Mouse (Mus musculus): Measurements from ENCODE around the gene Iqsec3. TPM values are rescaled to one million over a fixed set of nuclear protein-coding genes. Genes with fewer than 3 reads are reported as not detected.

The Iqsec3 gene
- 1 to 10 TPM; 4.5 to 7.8 TPM for total RNA-seq (2021)
- long read RNA-seq, experiment 1, partial matches to known transcripts, result 2 of 10 reads
- long read RNA-seq, experiment 1, other reads (novel, unspliced or antisense), result 8 of 10 reads
- long read RNA-seq, experiment 2, partial matches to known transcripts, result 2 of 4 reads
- long read RNA-seq, experiment 2, other reads (novel, unspliced or antisense), result 2 of 4 reads

DNA sequence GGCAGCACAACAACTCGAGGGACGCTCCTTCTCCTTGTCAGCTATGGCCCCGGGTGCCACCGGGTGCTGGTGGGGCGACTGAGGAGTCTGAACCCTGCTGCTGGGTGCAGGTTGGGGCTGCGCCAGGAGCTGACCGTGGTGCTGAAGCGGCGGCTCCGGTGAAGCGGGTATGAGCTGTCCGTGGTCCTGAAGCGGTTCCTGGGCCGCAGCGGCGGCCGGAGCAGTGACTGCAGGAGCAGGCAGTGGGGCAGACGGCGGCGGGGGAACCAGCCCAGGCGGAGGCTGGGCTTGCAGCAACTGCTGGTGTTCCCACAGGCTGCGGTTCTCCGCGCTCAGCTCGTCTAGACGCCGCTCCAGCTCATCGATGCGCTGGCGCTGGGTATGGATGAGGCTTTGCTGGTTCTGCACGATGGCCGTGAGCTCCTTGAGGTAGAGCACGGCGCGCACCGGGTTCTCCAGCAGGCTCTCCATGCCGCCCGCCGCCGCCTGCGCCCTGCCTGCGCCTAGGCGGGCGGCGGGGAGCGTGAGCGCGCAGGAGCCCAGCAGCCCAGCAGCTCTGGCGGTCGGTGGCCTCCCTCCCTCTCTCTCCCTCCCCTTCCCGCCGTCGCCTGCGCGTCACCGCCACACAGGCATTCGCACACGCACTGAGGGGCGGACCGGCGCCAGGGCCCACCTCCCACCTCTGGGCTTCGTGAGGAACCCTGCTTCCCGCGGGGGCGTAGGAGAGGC lies at the start of gene Iqsec3:
TSS of gene Iqsec3 (minus strand) at position 586 of the 729 bp plus-strand sequence.
- DNase-seq, result peak; percentile 99

DNA sequence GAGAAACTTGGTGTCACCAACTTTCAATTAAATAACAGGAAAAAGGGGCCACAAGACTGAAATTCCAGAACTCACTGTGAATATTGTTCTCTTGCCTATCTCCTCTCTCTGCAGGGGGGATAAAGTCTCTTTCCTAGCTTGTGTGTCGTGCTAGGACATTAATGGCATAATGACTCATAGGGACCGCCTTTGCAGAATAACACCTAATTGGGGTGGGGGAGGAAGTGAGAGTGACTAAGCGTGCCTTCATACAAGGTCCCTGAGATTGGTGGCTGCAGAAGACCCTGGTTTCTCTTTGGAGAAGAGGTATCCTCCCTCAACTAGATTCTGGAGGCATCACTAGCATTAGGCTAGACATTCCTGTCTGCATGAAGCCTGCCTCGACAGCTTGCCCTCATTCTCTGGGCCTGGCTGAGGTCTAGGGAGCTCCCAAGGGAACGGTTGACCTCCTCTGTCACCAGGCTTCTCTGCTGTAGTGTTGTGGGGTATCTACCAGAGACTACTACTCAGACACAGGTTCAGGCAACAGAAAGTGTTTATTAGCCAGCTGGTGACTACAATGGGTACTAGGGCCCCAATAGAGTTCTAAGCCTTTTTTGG lies 48.7 kb upstream of the Iqsec3 start:
- DNase-seq, result no peak

DNA sequence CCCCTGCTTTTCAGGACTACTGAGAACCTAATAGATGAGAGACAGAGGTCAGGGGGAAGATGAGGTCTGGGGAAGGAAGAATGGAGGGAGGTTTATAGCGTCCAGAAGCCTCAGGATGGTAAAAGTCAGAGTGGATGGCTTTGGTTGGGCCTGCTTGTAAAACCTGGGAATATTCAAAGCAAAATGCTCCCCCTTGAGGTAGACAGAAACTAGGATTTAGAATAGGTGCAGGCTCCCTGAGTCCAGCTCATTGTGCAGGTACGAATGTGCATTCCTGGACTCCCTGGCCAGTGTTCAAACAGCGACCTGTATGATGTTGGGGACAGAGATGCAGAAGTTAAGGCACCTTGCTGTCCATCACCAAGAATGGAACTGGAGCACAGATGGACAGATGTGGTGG lies 47.6 kb upstream of the Iqsec3 start:
- DNase-seq, result no peak

DNA sequence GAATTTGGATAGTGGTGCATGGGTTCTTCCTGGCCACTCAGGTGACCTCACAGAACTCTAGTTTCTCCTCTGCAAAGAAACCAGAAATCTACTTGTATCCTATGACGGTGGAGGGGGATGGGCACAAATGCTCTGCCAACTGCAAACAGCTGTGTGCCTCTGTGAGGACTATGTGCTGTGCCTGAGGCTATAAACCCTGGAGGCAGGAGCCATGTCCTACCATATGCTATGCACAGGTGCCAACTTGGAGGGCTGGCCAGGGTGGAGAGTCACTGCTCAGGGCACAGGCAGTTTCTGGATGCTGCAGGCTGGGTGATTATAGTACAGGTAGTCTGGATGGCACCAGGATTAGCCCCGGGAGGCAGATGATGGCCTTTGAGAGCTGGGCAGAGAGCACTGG lies 46.4 kb upstream of the Iqsec3 start:
- DNase-seq, result no peak

DNA sequence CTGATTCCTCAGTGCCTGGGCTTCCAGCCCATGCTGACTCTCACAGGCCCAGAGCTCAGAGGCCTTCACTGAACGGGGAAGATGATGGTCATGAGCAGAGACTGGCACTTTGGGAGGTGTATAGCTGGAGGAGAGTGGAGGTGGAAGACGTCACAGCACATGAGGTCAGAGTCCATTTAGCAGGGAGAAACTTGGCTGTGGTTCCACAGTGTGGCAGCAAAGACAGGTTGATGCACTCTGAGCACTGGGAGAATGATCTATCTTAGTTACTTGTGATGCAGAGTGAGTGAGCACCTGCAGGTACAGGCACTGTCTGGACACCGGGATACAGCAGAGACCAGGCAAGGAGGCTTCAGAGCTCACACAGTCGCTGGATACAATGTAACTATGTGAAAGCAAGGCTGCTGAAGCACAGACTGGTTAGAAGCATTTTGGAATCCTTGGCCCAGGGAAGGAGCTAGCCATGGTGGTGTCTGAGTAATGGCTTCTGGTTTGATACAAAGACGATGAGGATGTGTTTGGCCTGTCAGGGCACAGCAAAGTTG lies 45.9 kb upstream of the Iqsec3 start:
- DNase-seq, result no peak

DNA sequence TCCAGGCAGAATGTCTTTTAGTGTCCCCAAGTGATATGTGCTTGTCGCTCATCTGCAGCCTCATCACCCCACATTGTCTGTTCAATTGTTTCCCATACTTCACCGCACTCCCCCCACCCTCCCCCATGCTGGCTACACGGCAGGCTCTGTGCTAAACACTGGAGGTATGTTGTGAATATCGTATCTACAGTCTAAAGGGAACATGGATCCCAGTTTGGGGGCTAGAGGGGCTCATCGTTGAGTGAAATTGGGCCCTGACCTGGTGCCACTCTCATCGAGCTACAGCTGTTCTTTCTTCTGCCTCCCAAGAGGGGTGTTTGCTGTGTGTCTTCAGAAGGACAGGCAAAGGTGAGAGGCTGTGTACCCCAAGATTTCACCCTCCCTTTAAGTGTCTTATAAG lies 44.2 kb upstream of the Iqsec3 start:
- no peak for DNase-seq

DNA sequence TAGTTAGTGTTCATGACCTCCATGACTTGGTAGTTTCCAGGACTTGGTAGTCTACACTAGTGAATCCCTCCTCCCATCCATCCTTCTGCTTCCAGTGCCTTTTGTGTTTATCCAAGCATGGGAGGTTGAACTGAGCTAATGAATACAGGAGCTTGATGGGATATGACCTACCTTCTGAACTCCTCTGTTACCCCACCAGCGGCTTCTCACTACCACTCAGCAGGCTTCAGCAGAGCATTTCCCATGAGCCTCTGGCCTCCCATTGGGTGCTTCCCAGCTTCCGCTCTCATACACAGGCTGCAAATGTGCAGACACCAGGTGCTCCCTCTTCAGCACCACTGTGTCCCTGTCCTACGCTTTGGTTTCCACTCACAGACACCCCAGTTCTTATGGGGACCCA lies 36.9 kb upstream of the Iqsec3 start:
- no peak for DNase-seq

DNA sequence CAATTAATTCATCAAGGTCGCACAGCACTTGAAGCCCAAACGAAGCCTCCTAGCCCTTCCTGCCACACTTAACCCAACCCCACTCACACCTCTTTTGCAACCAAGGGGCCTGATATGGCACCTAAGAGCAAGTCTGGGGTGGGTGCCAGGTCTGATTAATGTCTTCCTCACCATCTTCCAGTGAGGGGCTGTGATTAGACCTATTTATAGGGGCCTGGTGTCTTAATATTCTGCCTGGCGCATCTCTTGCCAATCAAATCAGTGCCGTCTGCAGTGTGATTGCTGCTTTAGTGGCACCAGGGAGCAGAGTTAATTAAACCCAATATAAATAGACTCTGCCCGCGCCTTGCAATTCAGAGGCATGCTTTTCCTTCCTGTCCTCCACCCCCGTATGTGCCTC lies 36.4 kb upstream of the Iqsec3 start:
- no peak for DNase-seq

DNA sequence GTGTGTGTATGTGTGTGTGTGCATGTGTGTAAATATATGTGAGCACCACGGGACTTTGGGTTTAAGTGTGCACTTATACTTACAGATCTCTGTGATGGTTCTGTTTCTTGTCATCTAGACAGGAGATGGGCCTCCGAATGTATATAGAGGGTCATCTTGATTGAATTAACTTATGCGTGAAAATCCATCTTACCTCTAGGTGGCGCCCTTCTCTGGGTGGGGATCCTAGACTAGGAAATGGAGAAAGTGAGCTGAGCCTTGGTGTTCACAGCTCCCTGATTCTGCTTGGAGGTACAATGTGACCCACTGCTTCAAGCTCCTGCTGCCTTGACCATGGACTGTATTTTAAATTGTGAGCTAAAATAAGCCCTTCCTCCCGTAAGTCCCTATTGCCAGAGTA lies 34.8 kb upstream of the Iqsec3 start:
- DNase-seq, result no peak

DNA sequence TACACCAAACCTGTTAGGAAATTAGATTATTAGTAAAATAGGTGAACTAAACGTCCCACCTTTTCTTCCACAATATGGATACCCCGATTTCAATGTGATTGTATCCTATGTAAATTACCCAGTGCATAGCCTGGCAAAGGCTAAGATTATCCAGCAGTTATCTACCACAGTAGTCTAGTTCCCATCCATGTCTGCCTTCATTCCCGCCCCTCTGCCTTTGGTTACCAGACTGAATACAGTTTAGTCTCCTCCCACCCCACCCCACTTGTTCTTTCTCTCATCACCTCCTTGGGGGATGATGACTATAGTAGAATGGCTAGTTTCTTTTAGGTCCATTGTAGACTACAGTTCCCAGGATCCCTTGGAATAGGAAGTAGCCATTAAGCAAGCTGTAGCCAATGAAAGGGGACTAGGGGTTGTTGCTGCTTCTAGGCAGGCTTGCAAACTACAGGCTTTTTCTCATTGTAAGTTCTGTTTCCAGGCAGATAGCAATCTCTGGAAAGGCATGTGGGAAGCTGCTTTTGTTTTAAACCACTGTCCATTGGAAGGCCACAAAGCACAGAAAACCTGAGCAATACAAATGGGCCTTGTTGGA lies 27.7 kb upstream of the Iqsec3 start:
- DNase-seq, result no peak

DNA sequence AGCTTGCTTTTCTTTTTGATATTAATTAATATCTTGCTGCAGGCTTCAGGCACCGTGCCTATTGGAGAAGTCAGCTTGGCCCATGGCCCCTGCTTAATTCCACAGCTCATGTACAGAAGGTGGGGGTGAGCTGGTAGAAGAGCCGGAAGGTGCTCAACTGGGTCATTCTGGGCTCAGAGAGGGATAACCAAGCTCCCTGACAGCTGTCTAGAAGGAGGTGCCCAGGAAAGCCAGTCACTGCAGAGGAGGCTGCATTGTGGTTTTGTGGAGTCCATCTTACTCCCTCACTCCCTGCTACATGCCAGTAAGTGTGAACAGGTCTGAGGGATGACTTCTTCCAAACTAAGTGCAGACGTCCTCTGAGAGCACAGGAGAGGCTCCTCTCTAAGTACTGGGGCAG lies 26.4 kb upstream of the Iqsec3 start:
- DNase-seq, result no peak

DNA sequence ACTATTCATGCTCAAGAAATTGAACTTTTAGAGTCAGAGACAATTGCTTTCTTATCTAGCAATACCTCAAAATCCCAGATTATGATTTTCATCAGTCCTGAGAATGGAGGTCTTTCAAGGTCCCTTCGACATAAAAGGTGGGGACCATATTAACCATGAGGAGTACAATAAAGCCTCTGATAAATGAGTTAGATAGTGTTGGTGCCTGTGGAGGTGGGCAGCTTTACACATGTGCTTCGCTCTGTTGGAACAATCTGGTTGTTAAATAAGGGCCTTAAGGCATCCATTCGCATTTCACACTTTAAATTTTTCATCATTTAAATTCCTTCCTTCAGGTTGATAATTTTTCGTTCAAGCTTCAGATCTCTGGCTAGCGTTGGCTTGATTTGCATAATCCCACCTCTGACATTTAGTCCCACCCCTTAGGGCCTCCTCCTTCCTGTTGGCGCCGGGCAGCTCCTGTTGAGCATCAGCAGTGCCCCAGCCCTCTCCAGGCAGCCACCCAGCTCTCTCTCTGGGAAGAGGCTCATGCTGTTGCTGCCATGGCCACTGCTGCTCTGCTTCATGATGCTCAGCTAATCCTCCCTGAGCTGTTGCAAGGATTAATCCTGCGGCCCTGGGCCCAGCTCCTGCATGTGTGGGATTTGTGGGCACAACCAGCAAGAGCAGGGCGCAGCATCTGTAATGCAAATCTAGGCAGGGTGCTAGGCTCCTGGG lies 25.5 kb upstream of the Iqsec3 start:
- no peak for DNase-seq

DNA sequence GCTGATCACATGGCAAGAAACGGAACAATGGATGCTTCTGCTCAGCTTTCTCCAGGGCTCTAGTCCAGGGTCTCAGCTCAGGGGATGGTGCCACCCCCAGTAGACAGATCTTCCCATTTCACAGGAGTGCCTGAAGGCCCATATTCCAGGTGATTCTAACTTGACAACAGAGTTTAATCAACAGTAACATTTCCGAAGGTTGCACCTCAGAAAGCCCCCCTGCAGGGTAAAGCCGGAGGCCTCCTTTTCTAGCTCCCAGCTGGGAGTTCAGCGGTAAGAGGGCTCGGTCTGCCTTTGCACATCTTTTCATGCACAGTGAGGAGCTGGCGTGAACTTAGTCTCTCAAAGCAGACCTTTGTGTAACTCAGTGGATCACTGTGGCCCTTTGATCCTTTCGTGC lies 22.1 kb upstream of the Iqsec3 start:
- no peak for DNase-seq

DNA sequence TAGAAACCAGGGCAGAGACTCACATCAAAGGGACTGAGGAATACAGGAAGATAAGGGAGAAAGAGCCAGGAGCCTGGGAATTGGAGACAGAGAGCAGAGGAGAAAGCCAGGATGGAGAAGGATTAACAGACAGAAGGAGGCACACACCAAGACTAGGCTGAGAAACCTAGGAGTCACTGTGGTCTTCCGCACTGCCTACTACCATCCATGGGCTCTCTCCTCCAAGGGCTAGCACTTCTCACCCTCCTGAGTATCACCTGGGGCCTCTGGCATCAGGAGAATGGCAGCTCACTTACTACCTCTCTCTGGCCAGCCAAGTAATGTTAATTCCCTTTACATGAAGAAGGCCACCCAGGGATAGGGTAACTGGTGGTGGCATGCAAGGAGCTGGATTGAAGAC lies 21.5 kb upstream of the Iqsec3 start:
- no peak for DNase-seq

DNA sequence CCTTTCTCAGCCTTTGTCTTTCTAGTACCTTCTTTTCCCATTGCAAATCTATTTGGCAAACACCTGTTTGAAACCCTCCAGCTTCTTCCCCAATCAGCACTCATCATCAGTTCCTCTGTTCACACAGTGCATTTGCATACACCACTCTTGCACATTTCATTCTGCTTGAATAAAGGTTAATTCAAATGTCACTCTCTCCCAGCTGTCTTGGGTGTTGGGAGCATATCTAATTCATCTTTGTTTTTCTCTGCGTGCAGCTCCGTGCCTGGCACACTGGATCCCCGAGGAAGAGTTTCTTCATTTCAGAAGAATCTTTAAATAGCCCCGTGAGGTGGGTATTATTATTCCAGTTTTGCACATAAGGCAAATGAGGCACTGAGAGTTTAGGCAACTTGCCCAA lies 20.8 kb upstream of the Iqsec3 start:
- DNase-seq, result no peak

DNA sequence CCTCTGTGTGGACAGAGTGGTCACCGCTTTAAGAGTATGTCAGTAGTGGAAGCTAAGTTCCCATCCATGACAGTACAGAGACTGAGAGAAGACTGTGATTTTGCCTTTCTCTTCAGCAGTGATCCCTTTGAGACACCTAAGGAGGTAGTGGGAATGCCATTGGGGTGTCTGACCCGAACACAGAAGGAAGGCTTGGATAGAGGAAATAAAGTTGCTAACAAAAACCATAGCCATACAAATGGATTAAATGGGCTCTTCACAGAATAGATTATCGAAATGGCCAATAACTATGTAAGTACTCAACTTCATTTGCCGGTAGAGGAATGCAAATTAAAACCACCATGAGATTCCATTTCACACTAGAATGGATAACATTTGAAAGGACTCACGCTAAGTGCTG lies 17.9 kb upstream of the Iqsec3 start:
- no peak for DNase-seq

DNA sequence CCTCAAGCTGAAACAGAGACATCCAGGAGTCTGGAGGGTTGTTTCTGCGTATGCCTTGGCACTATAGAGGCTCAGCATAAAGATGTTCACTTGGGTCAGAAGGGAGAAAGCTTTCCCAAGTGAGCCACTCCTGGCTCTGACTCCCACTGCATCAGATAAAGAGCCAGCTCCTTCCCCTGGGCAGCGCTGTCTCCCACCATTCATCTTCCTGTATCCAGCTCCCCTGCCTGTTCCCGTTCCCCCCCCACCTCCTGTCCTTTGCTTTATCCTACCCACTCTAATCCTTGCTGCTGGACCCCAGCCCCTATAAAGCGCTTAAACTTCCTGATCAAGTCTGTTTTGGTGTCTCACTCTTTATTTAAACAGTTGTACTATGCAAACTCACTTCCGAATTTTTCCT lies 1.2 kb downstream of the Iqsec3 start:
- no peak for DNase-seq

DNA sequence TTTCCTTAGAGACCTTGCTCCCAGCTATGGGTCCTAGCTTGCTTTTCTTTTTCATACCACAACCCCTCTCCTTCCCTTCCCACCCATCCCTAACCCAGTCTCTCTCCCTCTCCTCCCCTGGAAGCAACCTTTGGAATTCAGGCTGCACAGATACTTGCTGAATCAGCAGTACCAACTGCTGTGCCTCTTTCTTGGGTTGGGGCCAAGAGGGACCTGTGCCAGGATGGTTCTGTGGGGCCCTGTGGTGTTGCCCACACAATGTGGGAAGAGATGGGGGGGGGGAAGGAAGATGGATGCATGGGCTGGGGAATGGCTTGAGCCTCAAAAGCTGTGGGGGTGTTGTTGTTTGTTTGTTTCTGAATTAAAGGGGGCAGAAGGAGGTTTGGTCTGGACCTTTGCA lies 5.2 kb downstream of the Iqsec3 start:
- no peak for DNase-seq

DNA sequence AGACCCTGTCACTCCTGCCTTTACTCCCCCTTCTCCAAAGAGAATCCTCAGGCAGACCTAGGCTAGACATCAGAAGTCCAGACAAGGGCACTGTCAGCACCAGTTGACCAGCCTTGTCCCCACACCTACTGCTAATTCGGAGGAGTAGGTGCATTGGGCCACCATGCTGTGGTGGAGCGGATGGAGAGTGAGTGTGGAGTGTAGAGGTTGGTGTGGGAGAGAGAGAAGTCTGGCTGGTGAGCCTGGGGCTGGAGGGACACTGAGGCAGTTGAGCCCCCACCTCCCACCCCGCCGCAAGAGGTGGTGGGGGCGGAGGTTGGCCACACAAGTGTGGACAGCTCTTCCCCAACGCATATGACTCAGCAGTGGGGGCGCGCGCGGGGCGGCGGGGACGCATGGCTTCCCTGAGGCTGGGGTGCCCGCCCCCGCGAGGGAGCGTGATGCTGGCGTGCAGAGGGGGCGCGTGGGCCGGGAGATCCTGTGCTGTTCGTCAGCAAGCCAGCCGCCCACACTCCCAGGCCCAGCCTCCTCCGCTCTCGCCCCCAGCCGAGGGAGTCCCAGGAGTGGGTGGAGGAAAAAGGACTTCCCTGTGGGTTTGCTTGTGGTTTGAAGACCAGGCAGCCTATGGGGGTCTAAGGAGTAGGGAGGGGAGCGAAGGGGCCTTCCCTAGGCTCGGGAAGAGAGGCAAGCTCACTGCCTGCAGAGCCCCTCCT lies 10.7 kb downstream of the Iqsec3 start:
- DNase-seq, result no peak

DNA sequence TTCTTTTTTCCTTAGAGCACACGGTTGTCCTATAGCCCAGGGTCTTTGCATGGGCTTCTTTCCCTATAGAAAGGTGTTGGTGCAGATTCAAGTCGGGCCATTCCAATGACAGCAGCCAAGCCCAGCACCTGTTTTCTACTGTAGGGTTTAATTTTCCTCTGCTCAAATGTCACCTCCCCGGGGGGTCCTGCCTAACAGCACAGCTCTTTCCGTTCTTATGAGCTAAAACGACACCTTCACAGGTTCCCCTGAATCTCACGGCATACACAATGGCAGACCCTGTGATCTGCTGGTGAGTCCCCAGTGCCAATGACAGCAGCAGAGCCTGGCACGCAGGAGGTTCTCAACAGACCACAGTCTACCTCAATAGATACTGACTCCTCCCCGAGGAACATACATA lies 16.1 kb downstream of the Iqsec3 start:
- DNase-seq, result no peak

DNA sequence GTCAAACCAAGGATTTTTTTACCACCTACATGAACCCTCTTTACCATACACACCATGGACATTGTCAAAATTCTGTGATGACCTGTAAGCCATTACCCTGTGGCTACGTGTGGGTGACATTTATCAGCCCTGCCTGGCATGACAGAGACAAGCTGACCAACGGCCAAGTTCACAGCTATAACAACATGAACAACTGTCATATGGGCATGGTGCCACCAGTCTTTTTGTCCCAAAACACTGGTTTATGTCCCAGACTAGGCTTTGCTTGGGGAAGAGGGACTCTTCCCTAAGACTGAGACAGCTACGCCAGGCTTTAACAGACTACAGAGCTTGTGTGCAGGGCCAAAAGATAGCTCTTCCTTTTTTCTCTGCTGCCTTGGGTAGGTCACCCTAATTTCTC lies 16.8 kb downstream of the Iqsec3 start:
- DNase-seq, result no peak
